Mouse (Mus musculus): ENCODE data around the gene Magoh. TPM values are rescaled to one million over a fixed set of nuclear protein-coding genes. Genes with fewer than 3 reads are reported as not detected.

Magoh gene
- polyA plus RNA-seq, 1 experiment from 2014 or later = 87.7 TPM

DNA sequence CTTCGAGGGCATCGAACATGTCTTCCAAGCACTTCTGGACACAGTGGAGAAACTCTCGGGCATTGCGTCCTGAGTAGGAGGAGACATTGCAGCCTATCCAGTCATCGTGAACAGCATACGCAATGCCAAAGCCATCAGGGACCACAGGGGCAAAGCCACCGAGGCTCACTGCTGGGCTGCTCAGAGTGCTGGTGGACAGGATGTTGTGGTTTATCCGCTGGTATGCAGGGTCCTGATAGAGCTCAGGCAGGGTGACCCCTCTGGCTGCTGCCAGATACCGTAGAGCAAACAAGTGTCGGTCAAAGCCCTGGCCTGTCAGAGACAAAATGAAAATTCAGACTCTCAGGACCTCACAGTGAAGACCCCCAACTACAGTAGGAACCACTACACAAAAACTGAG is 24.7 kb downstream of the Magoh start:
- Histone ChIP-seq H3K27ac (ENCODE audit: low read depth, low read length) (no peak overlapping the region), H3K9ac (ENCODE audit: low read depth, low read length) (no peak overlapping the region), H3K27me3 (replicated peaks; ENCODE audit: control insufficient read depth, insufficient read depth, low read length) (no peaks in the 10 kb centered on the region), H3K36me3 (ENCODE audit: control insufficient read depth, insufficient read depth, low read length) (no peaks in the 10 kb centered on the region; the same call in 1 of the 2 replicates), H3K4me3 (ENCODE audit: low read length) (no peak overlapping the region), H3K9me3 (ENCODE audit: control insufficient read depth, low read length) (no peaks in the 10 kb centered on the region), H3K4me2 (ENCODE audit: low read length) (no peak overlapping the region), H3K4me1 (ENCODE audit: control insufficient read depth, insufficient read depth, low read depth, low read length) (no peaks in the 10 kb centered on the region)
- WGBS = 94% methylated on average over 10 of the region's 10 CpGs
- no peak for ATAC-seq

DNA sequence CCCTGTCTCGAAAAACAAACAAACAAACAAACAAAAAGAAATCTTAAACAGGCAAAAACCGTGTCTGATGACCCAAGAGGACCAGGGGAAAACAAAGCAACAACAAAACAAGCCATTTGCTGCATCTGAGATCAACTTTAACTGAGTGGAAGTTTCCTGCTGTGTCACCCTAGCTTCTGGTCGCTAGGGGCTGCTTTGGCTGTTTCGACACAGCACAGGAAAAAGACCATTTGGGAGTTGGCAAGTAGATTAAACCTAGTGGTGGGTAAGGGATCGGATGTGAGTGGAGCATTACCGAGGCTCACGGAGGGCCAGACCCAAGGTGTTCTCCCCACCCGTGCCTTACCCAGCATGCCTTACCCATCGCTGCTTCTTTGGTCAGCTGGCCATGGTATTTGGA is 27.0 kb downstream of the Magoh start:
- no peaks in the 10 kb centered on the region for H3K9me3 ChIP-seq (ENCODE audit: control insufficient read depth, low read length)
- no peak for ATAC-seq
- no peaks in the 10 kb centered on the region for H3K4me1 ChIP-seq (ENCODE audit: control insufficient read depth, insufficient read depth, low read depth, low read length)
- no peak overlapping the region for H3K4me3 ChIP-seq (ENCODE audit: low read length)
- H3K9ac ChIP-seq (ENCODE audit: low read depth, low read length) = no peak overlapping the region
- no peaks in the 10 kb centered on the region for H3K27me3 ChIP-seq (replicated peaks; ENCODE audit: control insufficient read depth, insufficient read depth, low read length)
- no peak overlapping the region for H3K27ac ChIP-seq (ENCODE audit: low read depth, low read length)
- 91% methylated on average over 9 of the region's 9 CpGs for WGBS
- H3K36me3 ChIP-seq (ENCODE audit: control insufficient read depth, insufficient read depth, low read length) = peaks cover 1% of the 10 kb centered on the region; the same call in 1 of the 2 replicates
- H3K4me2 ChIP-seq (ENCODE audit: low read length) = no peak overlapping the region

DNA sequence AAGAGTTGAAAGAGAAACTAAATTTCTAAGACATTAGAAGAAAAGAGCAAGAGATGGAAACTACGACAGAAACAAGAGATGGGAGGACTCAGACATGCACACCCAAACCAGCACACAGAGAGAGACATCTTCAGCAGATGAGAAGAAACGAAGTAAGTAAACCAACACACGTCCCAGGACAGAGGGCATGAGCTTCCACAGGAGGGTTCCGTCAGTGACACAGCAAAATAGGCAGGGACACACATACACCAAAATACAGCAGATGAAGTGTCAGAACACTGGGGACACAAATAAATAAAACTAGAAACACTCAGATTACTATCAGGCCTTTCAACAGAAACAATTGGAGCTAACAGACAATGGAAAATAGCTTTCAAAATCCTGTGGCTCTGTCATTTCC is 30.5 kb downstream of the Magoh start:
- ATAC-seq = no peak
- Histone ChIP-seq H3K4me1 (ENCODE audit: control insufficient read depth, insufficient read depth, low read depth, low read length) (no peaks in the 10 kb centered on the region), H3K9me3 (ENCODE audit: control insufficient read depth, low read length) (no peaks in the 10 kb centered on the region), H3K36me3 (ENCODE audit: control insufficient read depth, insufficient read depth, low read length) (peaks cover 9% of the 10 kb centered on the region), H3K9ac (ENCODE audit: low read depth, low read length) (no peak overlapping the region), H3K4me3 (ENCODE audit: low read length) (no peak overlapping the region), H3K27me3 (replicated peaks; ENCODE audit: control insufficient read depth, insufficient read depth, low read length) (no peaks in the 10 kb centered on the region), H3K4me2 (ENCODE audit: low read length) (no peak overlapping the region), H3K27ac (ENCODE audit: low read depth, low read length) (no peak overlapping the region)
- WGBS = 92% methylated on average over 4 of the region's 4 CpGs

DNA sequence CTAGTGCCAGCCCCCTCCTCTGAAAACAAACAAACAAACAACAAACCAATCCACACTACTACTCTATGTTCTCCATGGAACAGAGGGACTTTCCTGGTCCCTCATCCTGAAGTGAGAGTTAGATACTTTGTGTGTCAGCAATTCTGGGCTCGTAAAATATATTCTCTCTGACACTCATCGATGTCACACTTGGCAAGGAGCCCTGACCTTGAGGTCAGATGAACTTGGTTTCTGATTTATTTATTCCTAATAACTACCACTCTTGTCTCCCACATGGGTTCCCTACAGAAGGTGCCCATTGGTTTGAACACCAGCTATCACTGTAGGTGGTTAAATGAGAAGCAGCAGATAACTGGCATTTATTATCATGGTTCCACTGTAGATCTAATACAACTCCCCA is 40.8 kb downstream of the Magoh start:
- Histone ChIP-seq H3K9ac (ENCODE audit: low read depth, low read length) (no peak overlapping the region), H3K9me3 (ENCODE audit: control insufficient read depth, low read length) (no peaks in the 10 kb centered on the region), H3K36me3 (ENCODE audit: control insufficient read depth, insufficient read depth, low read length) (no peaks in the 10 kb centered on the region), H3K4me3 (ENCODE audit: low read length) (no peak overlapping the region), H3K27ac (ENCODE audit: low read depth, low read length) (no peak overlapping the region), H3K4me1 (ENCODE audit: control insufficient read depth, insufficient read depth, low read depth, low read length) (peaks cover 7% of the 10 kb centered on the region; the same call in 1 of the 2 replicates), H3K27me3 (replicated peaks; ENCODE audit: control insufficient read depth, insufficient read depth, low read length) (no peaks in the 10 kb centered on the region), H3K4me2 (ENCODE audit: low read length) (no peak overlapping the region)
- no peak for ATAC-seq
- 84% methylated on average over 2 of the region's 2 CpGs for WGBS

DNA sequence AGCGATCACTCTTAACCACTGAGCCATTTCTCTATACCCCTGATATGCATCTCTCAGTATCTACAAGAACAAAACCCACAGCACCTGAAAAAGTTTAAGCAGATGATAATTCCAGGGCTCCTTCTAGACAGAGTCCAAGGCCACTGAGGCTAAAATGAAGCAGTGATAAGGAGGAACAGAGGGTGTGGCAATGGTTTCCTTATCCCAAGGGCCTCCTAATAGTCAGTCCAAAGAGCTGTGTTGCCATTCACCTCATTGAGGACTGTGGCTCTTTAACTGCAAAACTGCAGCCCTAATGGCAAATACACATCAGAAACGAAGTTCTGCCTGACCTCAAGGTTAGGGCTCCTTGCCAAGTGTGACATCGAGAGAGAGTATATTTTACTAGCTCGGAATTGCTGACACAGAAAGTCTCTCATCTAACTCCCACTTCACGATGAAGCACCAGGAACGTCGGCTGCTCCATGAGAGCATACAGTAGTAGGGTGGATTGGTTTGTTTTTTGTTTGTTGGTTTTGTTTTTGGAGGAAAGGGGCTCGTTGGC is 41.7 kb downstream of the Magoh start:
- H3K27ac ChIP-seq (ENCODE audit: low read depth, low read length) = no peak overlapping the region
- no peaks in the 10 kb centered on the region for H3K9me3 ChIP-seq (ENCODE audit: control insufficient read depth, low read length)
- no peak for ATAC-seq
- no peaks in the 10 kb centered on the region for H3K27me3 ChIP-seq (replicated peaks; ENCODE audit: control insufficient read depth, insufficient read depth, low read length)
- H3K9ac ChIP-seq (ENCODE audit: low read depth, low read length) = no peak overlapping the region
- peaks cover 7% of the 10 kb centered on the region; the same call in 1 of the 2 replicates for H3K4me1 ChIP-seq (ENCODE audit: control insufficient read depth, insufficient read depth, low read depth, low read length)
- no peak overlapping the region for H3K4me3 ChIP-seq (ENCODE audit: low read length)
- H3K36me3 ChIP-seq (ENCODE audit: control insufficient read depth, insufficient read depth, low read length) = no peaks in the 10 kb centered on the region
- no peak overlapping the region for H3K4me2 ChIP-seq (ENCODE audit: low read length)
- WGBS = 75% methylated on average over 8 of the region's 8 CpGs

DNA sequence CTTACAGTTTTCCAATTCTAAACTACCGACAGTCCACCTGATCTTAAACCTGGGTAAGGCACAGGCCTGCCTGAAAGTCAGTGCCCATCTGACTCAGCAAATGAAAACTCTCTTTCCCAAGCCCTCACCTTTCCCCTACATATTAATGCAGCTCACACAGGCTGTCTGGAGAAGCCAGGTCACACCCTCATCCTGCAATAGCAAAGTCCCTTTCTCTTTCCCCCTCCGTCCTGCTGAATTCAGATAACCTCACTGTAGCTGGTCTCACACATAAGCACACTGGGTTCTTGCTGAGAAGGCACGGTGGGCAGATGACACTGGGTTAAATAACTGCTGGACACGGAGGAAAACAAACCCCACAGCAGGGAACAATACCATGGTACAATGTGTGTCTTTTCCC is 42.4 kb downstream of the Magoh start:
- H3K9me3 ChIP-seq (ENCODE audit: control insufficient read depth, low read length) = no peaks in the 10 kb centered on the region
- no peaks in the 10 kb centered on the region for H3K36me3 ChIP-seq (ENCODE audit: control insufficient read depth, insufficient read depth, low read length)
- no peak overlapping the region for H3K4me3 ChIP-seq (ENCODE audit: low read length)
- peak overlapping the region; percentile 2 for H3K4me2 ChIP-seq (ENCODE audit: low read length)
- WGBS = 58% methylated on average over 4 of the region's 4 CpGs
- peaks cover 7% of the 10 kb centered on the region; the same call in 1 of the 2 replicates for H3K4me1 ChIP-seq (ENCODE audit: control insufficient read depth, insufficient read depth, low read depth, low read length)
- no peaks in the 10 kb centered on the region for H3K27me3 ChIP-seq (replicated peaks; ENCODE audit: control insufficient read depth, insufficient read depth, low read length)
- H3K27ac ChIP-seq (ENCODE audit: low read depth, low read length) = no peak overlapping the region
- no peak for ATAC-seq
- H3K9ac ChIP-seq (ENCODE audit: low read depth, low read length) = no peak overlapping the region

DNA sequence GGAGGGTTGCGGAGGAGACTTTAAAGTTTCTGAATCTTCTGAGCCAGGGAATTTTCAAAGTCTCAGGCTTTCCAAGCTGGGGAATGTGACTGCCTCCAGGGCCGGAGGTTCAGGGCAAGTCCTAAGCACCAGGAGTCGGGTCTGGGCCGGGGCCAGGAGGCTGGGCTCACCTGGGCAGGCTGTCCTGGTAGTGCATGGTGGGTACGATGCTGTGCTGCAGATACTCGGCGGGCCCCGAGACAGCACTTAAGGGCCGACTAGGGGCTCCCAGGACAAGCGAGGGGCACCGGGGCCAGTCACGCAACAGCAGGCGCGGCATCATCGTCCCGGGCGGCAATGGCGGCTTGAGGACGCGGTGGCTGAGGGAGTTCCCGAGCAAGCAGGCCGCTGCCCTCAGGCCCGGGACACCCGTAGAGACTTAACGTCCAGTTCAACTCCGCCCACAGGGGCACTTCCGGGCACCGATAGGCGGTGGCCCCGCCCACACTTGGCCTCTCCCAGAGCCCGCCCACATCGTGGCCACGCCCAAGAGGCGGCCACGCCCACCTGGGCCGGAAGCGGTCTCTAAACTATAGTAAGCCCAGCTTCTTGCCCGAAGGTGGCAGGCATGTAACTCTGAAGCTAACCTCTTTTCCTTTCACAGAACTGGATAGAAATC is 43.7 kb downstream of the Magoh start, which contains the start of gene Cpt2:
Cpt2 (minus strand) TSS at position 466 of the 658 bp plus-strand sequence.
- Histone ChIP-seq H3K27ac (ENCODE audit: low read depth, low read length) (peak within 1 kb of the TSS; percentile 58; the same call in 1 of the 2 replicates), H3K36me3 (ENCODE audit: control insufficient read depth, insufficient read depth, low read length) (no peaks in the 10 kb centered on the region), H3K9me3 (ENCODE audit: control insufficient read depth, low read length) (no peaks in the 10 kb centered on the region), H3K4me2 (ENCODE audit: low read length) (peak within 1 kb of the TSS; percentile 72), H3K4me3 (ENCODE audit: low read length) (peak within 1 kb of the TSS; percentile 69), H3K27me3 (replicated peaks; ENCODE audit: control insufficient read depth, insufficient read depth, low read length) (no peaks in the 10 kb centered on the region), H3K4me1 (ENCODE audit: control insufficient read depth, insufficient read depth, low read depth, low read length) (peaks cover 7% of the 10 kb centered on the region; the same call in 1 of the 2 replicates), H3K9ac (ENCODE audit: low read depth, low read length) (peak within 1 kb of the TSS; percentile 79)
- ATAC-seq = peak; percentile 91
- under 1% methylated on average over 35 of the region's 38 CpGs for WGBS

DNA sequence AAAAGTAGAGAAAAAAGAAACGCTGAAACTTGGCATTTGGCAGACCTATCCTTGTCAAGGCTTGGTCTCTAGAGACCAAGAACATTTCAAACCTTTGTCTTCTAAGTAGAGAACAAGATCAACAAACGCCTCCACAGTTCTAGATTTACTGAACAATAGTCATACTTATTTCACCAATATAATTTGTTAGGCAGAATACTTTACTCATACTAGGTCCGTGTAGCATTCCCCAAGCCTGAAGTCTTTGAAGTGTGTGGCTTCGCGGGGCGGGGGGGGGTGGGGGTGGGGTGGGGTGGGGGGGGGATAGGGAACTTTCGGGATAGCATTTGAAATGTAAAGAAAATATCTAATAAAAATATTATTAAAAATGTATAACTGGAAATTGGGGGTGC is 44.2 kb downstream of the Magoh start:
- no peak overlapping the region for H3K27ac ChIP-seq (ENCODE audit: low read depth, low read length)
- WGBS = 48% methylated on average over 7 of the region's 7 CpGs

DNA sequence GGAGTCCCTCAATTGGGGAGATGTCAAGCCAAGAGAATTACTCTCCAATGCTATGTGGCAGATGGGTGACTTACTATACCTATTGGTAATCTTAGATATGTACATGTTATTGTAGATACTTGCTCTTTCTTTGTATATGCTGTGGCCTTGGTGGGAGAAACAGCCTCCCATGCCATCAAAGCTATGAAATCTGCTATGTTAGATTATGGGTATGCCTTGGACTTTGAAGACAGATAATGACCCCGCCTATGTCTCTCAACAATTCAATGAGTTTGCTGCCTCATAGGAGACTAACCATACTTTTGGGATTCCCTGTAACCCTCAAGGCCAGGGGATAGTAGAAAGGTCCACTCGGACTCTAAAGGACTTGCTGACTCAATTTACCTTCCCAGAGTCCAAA is 48.7 kb downstream of the Magoh start:
- no peak for ATAC-seq
- no peak overlapping the region for H3K4me2 ChIP-seq (ENCODE audit: low read length)
- 79% methylated on average over 2 of the region's 2 CpGs for WGBS

More for the DNA sequence above, 44.2 kb downstream of the Magoh start:
- H3K36me3 ChIP-seq (ENCODE audit: control insufficient read depth, insufficient read depth, low read length) = no peaks in the 10 kb centered on the region
- no peaks in the 10 kb centered on the region for H3K9me3 ChIP-seq (ENCODE audit: control insufficient read depth, low read length)
- H3K9ac ChIP-seq (ENCODE audit: low read depth, low read length) = peak overlapping the region; percentile 79; the same call in 1 of the 2 replicates
- H3K27me3 ChIP-seq (replicated peaks; ENCODE audit: control insufficient read depth, insufficient read depth, low read length) = no peaks in the 10 kb centered on the region
- H3K4me1 ChIP-seq (ENCODE audit: control insufficient read depth, insufficient read depth, low read depth, low read length) = peaks cover 7% of the 10 kb centered on the region; the same call in 1 of the 2 replicates
- no peak for ATAC-seq
- H3K4me2 ChIP-seq (ENCODE audit: low read length) = peak overlapping the region; percentile 72
- peak overlapping the region; percentile 69 for H3K4me3 ChIP-seq (ENCODE audit: low read length)

More for the DNA sequence above, 48.7 kb downstream of the Magoh start:
- no peaks in the 10 kb centered on the region for H3K9me3 ChIP-seq (ENCODE audit: control insufficient read depth, low read length)
- no peak overlapping the region for H3K27ac ChIP-seq (ENCODE audit: low read depth, low read length)
- H3K9ac ChIP-seq (ENCODE audit: low read depth, low read length) = no peak overlapping the region
- no peaks in the 10 kb centered on the region for H3K4me1 ChIP-seq (ENCODE audit: control insufficient read depth, insufficient read depth, low read depth, low read length)
- H3K27me3 ChIP-seq (replicated peaks; ENCODE audit: control insufficient read depth, insufficient read depth, low read length) = no peaks in the 10 kb centered on the region
- H3K4me3 ChIP-seq (ENCODE audit: low read length) = no peak overlapping the region
- no peaks in the 10 kb centered on the region for H3K36me3 ChIP-seq (ENCODE audit: control insufficient read depth, insufficient read depth, low read length)

All from hindbrain, embryonic 16.5 days (tissue).